Mouse (Mus musculus) hindbrain, embryonic 14.5 days (tissue): ENCODE measurements at regions not wholly inside any gene's neighbourhood (a gene's known extent, or its start where the extent isn't known, plus 50 kb on each side); places are given as distances from the start of the nearest gene placed in this dataset.

Source experiments
- ATAC-seq: fragments of 200-750 bp; cut with Nextera tagmentation; 2 replicates; pipeline ENCODE4 v1.8.0; 2017; ENCODE audit warnings: moderate number of reproducible peaks, mild to moderate bottlenecking, moderate TSS enrichment, moderate library complexity; ENCODE audit not compliant: low FRiP score
- DNase-seq: peaks from one replicate; pipeline ENCODE4 v3.0.0-alpha.2; 2015; ENCODE audit warnings: low spot score
- H3K27ac ChIP-seq: fragments of 300-500 bp; sonication (generic); 2 replicates; pipeline ENCODE4 v1.5.1; 2014; ENCODE audit warnings: mild to moderate bottlenecking, moderate library complexity
- H3K27me3 ChIP-seq: fragments of 300-500 bp; sonication (generic); 2 replicates; pipeline ENCODE4 v1.6.1; 2014; ENCODE audit warnings: mild to moderate bottlenecking, low read length, mixed read lengths; ENCODE audit not compliant: control insufficient read depth, insufficient read depth
- H3K36me3 ChIP-seq: fragments of 300-500 bp; sonication (generic); replicated peaks from 2 replicates; pipeline ENCODE4 v1.6.1; 2014; ENCODE audit not compliant: control insufficient read depth, insufficient read depth
- H3K4me1 ChIP-seq: fragments of 300-500 bp; sonication (generic); replicated peaks from 2 replicates; pipeline ENCODE4 v1.6.1; 2014; ENCODE audit warnings: antibody characterized with exemption, low read length, mixed read lengths; ENCODE audit not compliant: control insufficient read depth, insufficient read depth
- H3K4me2 ChIP-seq: fragments of 300-500 bp; sonication (generic); replicated peaks from 2 replicates; pipeline ENCODE4 v1.6.1; 2014; ENCODE audit warnings: mild to moderate bottlenecking, moderate library complexity
- H3K4me3 ChIP-seq: fragments of 300-500 bp; sonication (generic); replicated peaks from 2 replicates; pipeline ENCODE4 v1.5.1; 2014; ENCODE audit warnings: mild to moderate bottlenecking, low read length
- H3K9ac ChIP-seq: fragments of 300-500 bp; sonication (generic); 2 replicates; pipeline ENCODE4 v1.6.1; 2014
- H3K9me3 ChIP-seq: fragments of 300-500 bp; sonication (generic); 2 replicates; pipeline ENCODE4 v1.6.1; 2016; ENCODE audit warnings: low read length; ENCODE audit not compliant: control insufficient read depth
- WGBS: fragments of 180-500 bp; shearing (Covaris S2); extraction: QIAGEN DNeasy Blood & Tissue Kit; methylation state at CpG from one replicate; pipeline ENCODE4 v1.1.7; 2014; 5-methylcytosine and 5-hydroxymethylcytosine counted together

DNA sequence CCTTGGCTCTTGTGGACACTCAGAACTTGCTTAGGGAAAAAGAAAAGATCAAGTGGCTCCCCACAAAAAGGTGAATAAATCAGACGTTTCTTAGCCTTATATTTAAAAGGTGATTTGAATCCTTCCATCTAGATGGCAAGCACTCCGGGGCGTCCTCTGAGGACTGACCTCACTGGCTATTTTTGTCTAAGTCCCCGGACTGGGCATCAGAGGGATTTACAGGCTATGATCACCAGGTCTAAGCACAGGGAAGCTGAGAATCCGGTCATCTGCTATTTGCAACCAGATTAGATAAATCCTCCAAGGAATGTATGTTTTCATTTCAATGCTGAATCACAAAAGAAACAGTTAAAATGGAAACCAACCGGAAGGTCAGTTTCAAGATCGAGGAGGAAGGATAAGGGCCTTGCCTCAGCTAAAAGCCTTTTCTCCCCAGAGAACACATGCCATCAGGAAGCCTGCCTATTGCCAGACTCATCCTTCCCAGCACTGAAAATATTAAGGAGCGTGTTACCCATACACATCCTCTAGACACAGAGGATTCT is 342.1 kb downstream of the Lpin1 start:
- DNase-seq (no peak), ATAC-seq (no peak)
- Histone ChIP-seq H3K4me2 (no peak overlapping the region), H3K4me3 (no peak overlapping the region), H3K27me3 (no peaks in the 10 kb centered on the region; the same call in 1 of the 2 replicates), H3K27ac (no peak overlapping the region), H3K36me3 (no peaks in the 10 kb centered on the region), H3K9ac (no peak overlapping the region), H3K4me1 (no peaks in the 10 kb centered on the region), H3K9me3 (no peaks in the 10 kb centered on the region)
- 77% methylated on average over 8 of the region's 8 CpGs for WGBS

DNA sequence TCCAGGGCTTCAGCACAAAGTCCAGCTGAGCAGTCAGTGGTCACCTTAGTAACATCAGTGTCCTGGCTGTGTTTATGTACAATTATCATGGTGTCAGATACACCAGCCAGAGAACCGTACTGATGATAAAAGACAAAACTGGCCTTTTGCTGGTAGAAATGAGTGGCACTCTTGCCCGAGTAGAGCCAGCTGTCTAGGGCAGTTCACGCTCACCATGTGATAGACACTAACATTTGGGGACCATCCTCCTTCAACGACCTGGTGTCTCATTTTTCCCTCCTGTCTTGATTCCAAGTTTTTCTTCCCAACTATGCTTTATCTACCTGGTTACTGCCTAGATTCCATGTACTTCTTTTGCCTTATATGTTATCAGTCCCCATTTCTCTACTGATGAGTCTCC is 349.3 kb downstream of the Lpin1 start:
- Histone ChIP-seq H3K4me2 (no peak overlapping the region), H3K4me3 (no peak overlapping the region), H3K27ac (no peak overlapping the region), H3K27me3 (no peaks in the 10 kb centered on the region), H3K9ac (no peak overlapping the region), H3K4me1 (0 out of 2 replicates have a peak, but pooled peaks cover 3% of the 10 kb centered on the region), H3K36me3 (no peaks in the 10 kb centered on the region), H3K9me3 (no peaks in the 10 kb centered on the region)
- ATAC-seq (no peak), DNase-seq (no peak)
- WGBS, result 82% methylated on average over 4 of the region's 4 CpGs

GRCm38 (mm10) chr12:16260981-16261380 is 349.8 kb downstream of the Lpin1 start:
- Histone ChIP-seq H3K9ac (no peak overlapping the region), H3K36me3 (no peaks in the 10 kb centered on the region), H3K27ac (no peak overlapping the region), H3K9me3 (no peaks in the 10 kb centered on the region), H3K4me3 (no peak overlapping the region), H3K4me1 (0 out of 2 replicates have a peak, but pooled peaks cover 3% of the 10 kb centered on the region), H3K4me2 (no peak overlapping the region), H3K27me3 (no peaks in the 10 kb centered on the region)
- 58% methylated on average over 8 of the region's 8 CpGs for WGBS
- ATAC-seq (no peak), DNase-seq (no peak)

- no peaks in the 10 kb centered on the region for H3K9me3 ChIP-seq
- H3K27me3 ChIP-seq, result no peaks in the 10 kb centered on the region
- H3K36me3 ChIP-seq, result no peaks in the 10 kb centered on the region
- DNase-seq (no peak), ATAC-seq (no peak)
- no peak overlapping the region for H3K4me2 ChIP-seq
- H3K9ac ChIP-seq, result no peak overlapping the region
- no peak overlapping the region for H3K27ac ChIP-seq
- H3K4me3 ChIP-seq, result no peak overlapping the region
- WGBS, result 79% methylated on average over 2 of the region's 2 CpGs
- H3K4me1 ChIP-seq, result 0 out of 2 replicates have a peak, but pooled peaks cover 3% of the 10 kb centered on the region
These were observed 350.3 kb downstream of the Lpin1 start for GRCm38 (mm10) chr12:16260501-16260900.

- H3K4me3 ChIP-seq, result no peak overlapping the region
- WGBS, result 82% methylated on average over 1 of the region's 1 CpGs
- H3K4me2 ChIP-seq, result no peak overlapping the region
- H3K9me3 ChIP-seq, result no peaks in the 10 kb centered on the region
- H3K4me1 ChIP-seq, result no peaks in the 10 kb centered on the region
- DNase-seq, result no peak
- ATAC-seq, result no peak
- H3K36me3 ChIP-seq, result no peaks in the 10 kb centered on the region
- no peak overlapping the region for H3K27ac ChIP-seq
- H3K9ac ChIP-seq, result no peak overlapping the region
- H3K27me3 ChIP-seq, result no peaks in the 10 kb centered on the region
These were observed 360.1 kb downstream of the Lpin1 start for GRCm38 (mm10) chr12:16250621-16251020.

DNA sequence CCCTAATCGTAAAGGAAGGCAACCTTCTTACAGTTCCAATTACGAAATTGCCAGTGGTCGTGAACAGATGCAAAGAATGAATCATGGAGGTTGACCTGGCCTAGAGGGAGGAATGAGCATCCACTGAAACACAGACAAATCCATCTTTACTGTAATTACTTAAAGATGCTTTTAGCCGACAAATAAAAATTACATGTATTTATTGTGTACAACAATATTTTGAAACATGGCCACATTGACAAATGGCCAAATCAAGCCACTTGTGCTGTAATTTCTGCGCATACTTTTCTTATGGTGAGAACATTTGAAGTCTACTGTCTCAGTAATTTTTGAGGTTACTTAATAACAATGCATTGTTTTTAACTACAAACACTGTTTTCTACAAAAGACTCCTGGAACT is 360.7 kb downstream of the Lpin1 start:
- Histone ChIP-seq H3K36me3 (no peaks in the 10 kb centered on the region), H3K9me3 (no peaks in the 10 kb centered on the region), H3K4me1 (no peaks in the 10 kb centered on the region), H3K27me3 (no peaks in the 10 kb centered on the region), H3K4me3 (no peak overlapping the region), H3K27ac (no peak overlapping the region), H3K9ac (no peak overlapping the region), H3K4me2 (no peak overlapping the region)
- 97% methylated on average over 5 of the region's 5 CpGs for WGBS
- ATAC-seq, result no peak
- DNase-seq, result no peak

GRCm38 (mm10) chr12:16239792-16240191 is 371.0 kb downstream of the Lpin1 start:
- Histone ChIP-seq H3K27ac (no peak overlapping the region), H3K36me3 (no peaks in the 10 kb centered on the region), H3K4me1 (no peaks in the 10 kb centered on the region), H3K9ac (no peak overlapping the region), H3K9me3 (no peaks in the 10 kb centered on the region), H3K4me2 (no peak overlapping the region), H3K27me3 (no peaks in the 10 kb centered on the region), H3K4me3 (no peak overlapping the region)
- 80% methylated on average over 5 of the region's 5 CpGs for WGBS
- ATAC-seq, result no peak
- no peak for DNase-seq

DNA sequence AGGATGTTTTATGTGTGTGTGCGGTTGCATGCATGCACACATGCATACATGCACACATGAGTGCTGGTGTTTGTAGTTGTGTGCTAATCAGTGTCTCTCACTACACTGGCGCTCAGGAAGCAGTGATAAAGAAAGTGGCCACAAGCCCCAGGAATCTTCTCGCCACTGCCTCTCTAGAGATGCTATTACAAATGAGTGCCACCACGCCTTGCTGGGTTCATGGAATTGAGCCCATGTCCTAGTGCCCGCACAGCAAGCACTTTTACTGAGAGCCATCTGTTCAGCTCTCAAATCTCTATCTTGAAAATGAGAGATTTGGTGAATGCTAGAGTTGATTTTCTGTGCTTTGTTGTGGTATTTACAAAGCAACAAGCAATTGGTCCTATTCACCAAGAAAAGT is 373.3 kb downstream of the Lpin1 start:
- no peak overlapping the region for H3K4me3 ChIP-seq
- no peak overlapping the region for H3K4me2 ChIP-seq
- H3K27ac ChIP-seq, result no peak overlapping the region
- WGBS, result 79% methylated on average over 5 of the region's 5 CpGs
- no peaks in the 10 kb centered on the region for H3K4me1 ChIP-seq
- DNase-seq (no peak), ATAC-seq (no peak)
- no peak overlapping the region for H3K9ac ChIP-seq
- H3K36me3 ChIP-seq, result no peaks in the 10 kb centered on the region
- no peaks in the 10 kb centered on the region for H3K27me3 ChIP-seq
- no peaks in the 10 kb centered on the region for H3K9me3 ChIP-seq

GRCm38 (mm10) chr12:16233559-16233958 is 377.2 kb downstream of the Lpin1 start:
- no peak for DNase-seq
- Histone ChIP-seq H3K4me2 (no peak overlapping the region), H3K4me3 (no peak overlapping the region), H3K27ac (no peak overlapping the region), H3K36me3 (no peaks in the 10 kb centered on the region), H3K9me3 (no peaks in the 10 kb centered on the region), H3K9ac (no peak overlapping the region), H3K27me3 (no peaks in the 10 kb centered on the region), H3K4me1 (no peaks in the 10 kb centered on the region)
- 92% methylated on average over 3 of the region's 3 CpGs for WGBS
- no peak for ATAC-seq

DNA sequence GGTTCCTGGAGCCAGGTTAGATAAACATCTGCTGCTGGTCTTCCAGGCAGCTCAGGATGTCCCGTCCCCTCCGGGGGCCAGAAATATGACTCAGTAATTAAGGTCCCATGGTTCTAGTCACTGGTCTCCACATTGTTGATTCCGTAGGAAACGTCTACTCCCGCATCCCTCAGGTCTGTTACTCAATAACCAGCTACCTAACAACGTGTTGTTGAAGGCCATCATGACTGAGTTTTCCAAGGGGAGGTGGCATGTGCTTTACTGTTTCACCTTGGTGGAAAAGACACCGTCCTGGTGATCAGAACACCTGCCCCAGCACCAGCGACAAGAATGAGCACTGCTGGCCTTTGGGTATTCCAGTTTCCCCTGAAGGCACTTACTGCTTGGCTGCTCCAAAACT is 377.9 kb downstream of the Lpin1 start:
- Histone ChIP-seq H3K9me3 (no peaks in the 10 kb centered on the region), H3K36me3 (no peaks in the 10 kb centered on the region), H3K4me1 (no peaks in the 10 kb centered on the region), H3K9ac (no peak overlapping the region), H3K4me2 (no peak overlapping the region), H3K27ac (no peak overlapping the region), H3K4me3 (no peak overlapping the region), H3K27me3 (no peaks in the 10 kb centered on the region)
- 89% methylated on average over 8 of the region's 8 CpGs for WGBS
- ATAC-seq (no peak), DNase-seq (no peak)
